Mouse (Mus musculus): Measurements from ENCODE around the gene Spin2g. TPM values are rescaled to one million over a fixed set of nuclear protein-coding genes. Genes with fewer than 3 reads are reported as not detected.
"Not testable (repeated sequence)": the region's sequence is repeated elsewhere in the genome, so short reads cannot be mapped to it uniquely, and the experiment has no call there.

Spin2g gene
- not detected in 2 replicates for polyA plus RNA-seq (2014; fragmentation: Nextera tagmentation; extraction: Ambion mirVana)

DNA sequence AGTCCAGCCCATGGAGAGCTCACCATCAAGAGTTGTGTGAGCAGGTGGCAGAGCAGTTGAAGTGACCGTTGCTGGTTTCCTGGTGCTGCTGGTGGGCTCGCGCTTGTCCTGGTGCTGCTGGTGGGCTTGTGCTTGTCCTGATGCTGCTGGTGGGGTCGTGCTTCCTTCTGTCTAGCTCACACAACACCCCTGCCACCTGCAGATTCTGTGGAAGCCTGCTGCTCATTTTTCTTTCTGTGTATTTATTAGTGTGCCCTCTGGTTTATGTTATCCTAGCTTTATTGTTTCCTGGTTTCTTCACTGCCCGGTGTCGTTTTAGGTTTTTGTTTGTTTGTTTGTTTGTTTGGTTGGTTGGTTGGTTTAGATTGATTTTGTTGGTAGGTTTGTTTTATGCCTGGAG lies at the start of gene Spin2g:
Gene Spin2g, minus strand, starts transcription at position 101 of the 400 bp plus-strand sequence.
- not testable (repeated sequence) for H3K4me2 ChIP-seq (ENCODE audit: low read depth, low read length); H3K36me3 ChIP-seq (ENCODE audit: control insufficient read depth, insufficient read depth, low read length); H3K4me3 ChIP-seq (ENCODE audit: low read depth, low read length); H3K27me3 ChIP-seq (ENCODE audit: control insufficient read depth, insufficient read depth, low read length); H3K9me3 ChIP-seq (ENCODE audit: control insufficient read depth, low read length); ATAC-seq (ENCODE audit: low read depth); H3K27ac ChIP-seq (ENCODE audit: low read depth, low read length); H3K4me1 ChIP-seq (ENCODE audit: control insufficient read depth, insufficient read depth, low read length); H3K9ac ChIP-seq (replicated peaks; ENCODE audit: low read depth, low read length)
- WGBS = 89% methylated on average over 6 of the region's 6 CpGs

Other genes starting within 250 kb of the Spin2g start
- not detected in 2 replicates for gene Btbd35f9, start 77.2 kb downstream of the Spin2g start, polyA plus RNA-seq (2014; fragmentation: Nextera tagmentation; extraction: Ambion mirVana)
- gene Btbd35f8, start 211.8 kb upstream of the Spin2g start, polyA plus RNA-seq (2014; fragmentation: Nextera tagmentation; extraction: Ambion mirVana) = not detected in 2 replicates